Mouse (Mus musculus): ENCODE results near the gene Rbpj.

- TF ChIP-seq POLR2A (IDR thresholded peaks at IDR 0.05; ENCODE audit: low read depth, low read length) (no peak), CTCF (IDR thresholded peaks at IDR 0.05; ENCODE audit: extremely low read depth, insufficient read length, insufficient replicate concordance, low read depth, low read length) (no peak)
These were observed 27.8 kb downstream of the Rbpj start for GRCm38 (mm10) chr5:53493756-53494155.

All from small intestine, adult 2 months (tissue).